Mouse (Mus musculus) midbrain, postnatal 0 days (tissue): Measurements from ENCODE around the gene Tmem145. TPM values are rescaled to one million over a fixed set of nuclear protein-coding genes. Genes with fewer than 3 reads are reported as not detected.
A peak's percentile ranks its signal among the peaks of the same experiment; 100 is the strongest.

Experiments used
- ATAC-seq: fragments of 200-750 bp; cut with Nextera tagmentation; 2 replicates; pipeline ENCODE4 v1.8.0; 2017; ENCODE audit warnings: moderate number of reproducible peaks, mild to moderate bottlenecking, moderate TSS enrichment, moderate library complexity; ENCODE audit not compliant: low FRiP score
- DNase-seq: peaks from one replicate; pipeline ENCODE4 v3.0.0-alpha.2; 2015; ENCODE audit warnings: low spot score
- H3K27ac ChIP-seq: fragments of 300-500 bp; sonication (generic); 2 replicates; pipeline ENCODE4 v1.5.1; 2014; ENCODE audit warnings: low read depth, mild to moderate bottlenecking, low read length, mixed read lengths
- H3K27me3 ChIP-seq: fragments of 300-500 bp; sonication (generic); 2 replicates; pipeline ENCODE4 v1.6.1; 2014; ENCODE audit warnings: low read length, control low read depth, mixed read lengths; ENCODE audit not compliant: insufficient read depth
- H3K36me3 ChIP-seq: fragments of 300-500 bp; sonication (generic); 2 replicates; pipeline ENCODE4 v1.6.1; 2014; ENCODE audit warnings: low read length, control low read depth, mixed read lengths; ENCODE audit not compliant: insufficient read depth
- H3K4me1 ChIP-seq: fragments of 300-500 bp; sonication (generic); 2 replicates; pipeline ENCODE4 v1.6.1; 2014; ENCODE audit warnings: mild to moderate bottlenecking, control low read depth, antibody characterized with exemption, low read length, mixed read lengths; ENCODE audit not compliant: insufficient read depth
- H3K4me2 ChIP-seq: fragments of 300-500 bp; sonication (generic); 2 replicates; pipeline ENCODE4 v1.6.1; 2014; ENCODE audit warnings: low read depth, mild to moderate bottlenecking, low read length, mixed read lengths; ENCODE audit not compliant: poor library complexity, severe bottlenecking
- H3K4me3 ChIP-seq: fragments of 300-500 bp; sonication (generic); 2 replicates; pipeline ENCODE4 v1.5.1; 2014; ENCODE audit warnings: low read depth, mild to moderate bottlenecking, low read length, moderate library complexity
- H3K9ac ChIP-seq: fragments of 300-500 bp; sonication (generic); replicated peaks from 2 replicates; pipeline ENCODE4 v1.6.1; 2014; ENCODE audit warnings: mild to moderate bottlenecking, low read length, moderate library complexity, mixed read lengths; ENCODE audit not compliant: poor library complexity, severe bottlenecking
- H3K9me3 ChIP-seq: fragments of 300-500 bp; sonication (generic); 2 replicates; pipeline ENCODE4 v1.6.1; 2016; ENCODE audit warnings: low read length, control low read depth
- CTCF ChIP-seq: IDR thresholded peaks from 2 replicates; pipeline ENCODE4 v1.5.1; 2016; ENCODE audit warnings: antibody characterized with exemption, mild to moderate bottlenecking
- WGBS: fragments of 180-500 bp; shearing (Covaris S2); extraction: QIAGEN DNeasy Blood & Tissue Kit; methylation state at CpG from one replicate; pipeline ENCODE4 v1.1.7; 2014; 5-methylcytosine and 5-hydroxymethylcytosine counted together
- polyA plus RNA-seq: library from polyadenylated mRNA; unstranded; fragments of >200 nt; fragmentation: Nextera tagmentation; extraction: Ambion mirVana; gene quantifications from 2 replicates; pipeline ENCODE4 v1.2.1, GENCODE M21; 2015
- total RNA-seq: library from RNA; depleted of rRNA; stranded (reverse); fragments of >200 nt; gene quantifications from 2 replicates; pipeline ENCODE4 v1.2.3, GENCODE M21; 2014

The Tmem145 gene
- total and polyA plus RNA-seq, 2 experiments from 2014 or later = 105 to 143 TPM

DNA sequence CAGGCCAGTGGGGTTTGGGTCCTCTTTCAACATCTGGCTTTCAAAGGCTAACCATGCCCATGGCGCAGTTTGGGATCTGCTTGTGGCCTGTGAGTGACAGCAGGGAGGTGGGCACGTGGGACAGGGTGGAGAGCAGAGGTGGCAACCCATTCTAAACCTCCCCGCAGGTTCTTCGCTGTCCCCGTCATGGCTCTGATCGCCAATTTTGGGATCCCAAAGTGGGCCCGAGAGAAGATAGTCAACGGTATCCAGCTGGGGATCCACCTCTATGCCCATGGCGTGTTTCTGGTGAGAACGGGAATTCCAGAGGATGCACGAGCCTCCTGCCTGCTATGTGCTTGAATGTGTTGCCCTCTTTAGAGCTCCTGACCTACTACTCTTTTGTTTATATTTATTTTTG, 5.3 kb downstream of the Tmem145 start:
- TF ChIP-seq CTCF = no peak
- Histone ChIP-seq H3K27ac (no peak overlapping the region), H3K4me3 (no peak overlapping the region), H3K9ac (no peak overlapping the region), H3K36me3 (peaks cover 39% of the 10 kb centered on the region), H3K9me3 (no peaks in the 10 kb centered on the region), H3K27me3 (peaks cover 22% of the 10 kb centered on the region; the same call in 1 of the 2 replicates), H3K4me1 (no peaks in the 10 kb centered on the region), H3K4me2 (no peak overlapping the region)
- 85% methylated on average over 11 of the region's 11 CpGs for WGBS
- no peak for ATAC-seq
- no peak for DNase-seq

GRCm38 (mm10) chr7:25313325-25313724, 7.4 kb downstream of the Tmem145 start:
- Histone ChIP-seq H3K27me3 (peaks cover 22% of the 10 kb centered on the region; the same call in 1 of the 2 replicates), H3K4me3 (no peak overlapping the region), H3K4me2 (no peak overlapping the region), H3K9me3 (no peaks in the 10 kb centered on the region), H3K4me1 (0 out of 2 replicates have a peak, but pooled peaks cover 1% of the 10 kb centered on the region), H3K9ac (no peak overlapping the region), H3K27ac (no peak overlapping the region), H3K36me3 (peaks cover 29% of the 10 kb centered on the region; the same call in 1 of the 2 replicates)
- ATAC-seq (no peak), DNase-seq (no peak)
- WGBS = 45% methylated on average over 7 of the region's 7 CpGs
- TF ChIP-seq CTCF = no peak

GRCm38 (mm10) chr7:25314606-25315305, 8.8 kb downstream of the Tmem145 start:
- H3K4me2 ChIP-seq = peak overlapping the region; percentile 38
- H3K4me1 ChIP-seq = 0 out of 2 replicates have a peak, but pooled peaks cover 2% of the 10 kb centered on the region
- ATAC-seq (no peak), DNase-seq (no peak)
- H3K9me3 ChIP-seq = no peaks in the 10 kb centered on the region
- H3K4me3 ChIP-seq = peak overlapping the region; percentile 22
- 10% methylated on average over 40 of the region's 51 CpGs for WGBS
- H3K36me3 ChIP-seq = peaks cover 22% of the 10 kb centered on the region; the same call in 1 of the 2 replicates
- peak overlapping the region; percentile 42; the same call in 1 of the 2 replicates for H3K9ac ChIP-seq
- peaks cover 22% of the 10 kb centered on the region; the same call in 1 of the 2 replicates for H3K27me3 ChIP-seq
- no peak overlapping the region for H3K27ac ChIP-seq
- TF ChIP-seq CTCF = no peak

- peak overlapping the region; percentile 22 for H3K4me3 ChIP-seq
- 0 out of 2 replicates have a peak, but pooled peaks cover 2% of the 10 kb centered on the region for H3K4me1 ChIP-seq
- DNase-seq (no peak), ATAC-seq (no peak)
- no peaks in the 10 kb centered on the region for H3K9me3 ChIP-seq
- no peak for TF ChIP-seq CTCF
- peak overlapping the region; percentile 38 for H3K4me2 ChIP-seq
- H3K9ac ChIP-seq = peak overlapping the region; percentile 42
- peak overlapping the region; percentile 74 for H3K27ac ChIP-seq
- WGBS = 3% methylated on average over 62 of the region's 69 CpGs
- H3K27me3 ChIP-seq = peaks cover 22% of the 10 kb centered on the region; the same call in 1 of the 2 replicates
- H3K36me3 ChIP-seq = peaks cover 22% of the 10 kb centered on the region; the same call in 1 of the 2 replicates
Measured at GRCm38 (mm10) chr7:25315306-25316041, 9.6 kb downstream of the Tmem145 start.

- H3K4me2 ChIP-seq = peak within 1 kb of the TSS; percentile 97
- WGBS = 1% methylated on average over 51 of the region's 52 CpGs
Measured at GRCm38 (mm10) chr7:25316532-25317445, 10.9 kb downstream of the Tmem145 start, which contains the start of gene Megf8. Gene Megf8 (plus strand): TSS chr7:25317164.

More at GRCm38 (mm10) chr7:25316532-25317445, 10.9 kb downstream of the Tmem145 start, which contains the start of gene Megf8:
- Histone ChIP-seq H3K36me3 (0 out of 2 replicates have a peak, but pooled peaks cover 17% of the 10 kb centered on the region), H3K4me3 (peak within 1 kb of the TSS; percentile 73), H3K9ac (peak within 1 kb of the TSS; percentile 92), H3K4me1 (peaks cover 8% of the 10 kb centered on the region; the same call in 1 of the 2 replicates), H3K27me3 (peaks cover 18% of the 10 kb centered on the region; the same call in 1 of the 2 replicates), H3K9me3 (no peaks in the 10 kb centered on the region), H3K27ac (peak within 1 kb of the TSS; percentile 89)
- ATAC-seq = peak; percentile 97
- peak; percentile 100 for DNase-seq
- TF ChIP-seq CTCF = peak; percentile 98
